Mouse (Mus musculus) thymus, postnatal 0 days (tissue): Measurements from ENCODE around the gene Asic2. TPM values are rescaled to one million over a fixed set of nuclear protein-coding genes. Genes with fewer than 3 reads are reported as not detected.
A peak's percentile ranks its signal among the peaks of the same experiment; 100 is the strongest.

Experiments used
- DNase-seq: peaks from one replicate; pipeline ENCODE4 v3.0.0-alpha.2; 2015; ENCODE audit warnings: low spot score
- polyA plus RNA-seq: library from polyadenylated mRNA; unstranded; fragments of >200 nt; fragmentation: Nextera tagmentation; extraction: Ambion mirVana; gene quantifications from 2 replicates; pipeline ENCODE4 v1.2.1, GENCODE M21; 2015

Asic2 gene
- polyA plus RNA-seq, 1 experiment from 2014 or later: not detected

DNA sequence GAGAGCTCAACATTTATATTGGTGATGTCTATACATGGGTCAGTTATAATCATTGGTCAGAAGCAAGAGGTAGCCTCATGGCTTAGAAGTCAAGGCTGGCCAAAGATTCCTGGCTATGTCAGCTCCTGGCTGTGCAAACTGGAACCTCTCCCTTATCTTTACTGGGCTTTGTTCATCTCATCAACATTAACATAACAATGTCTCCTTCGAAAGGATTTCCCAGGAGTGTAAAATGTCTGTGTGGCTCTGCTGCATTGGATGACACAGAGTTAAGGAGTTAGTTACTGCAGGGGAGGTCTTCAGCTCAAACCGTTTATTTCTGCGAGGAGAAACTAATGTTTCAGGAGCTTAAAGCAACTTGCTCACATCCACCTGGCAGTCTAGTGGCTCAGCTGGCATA, 926.6 kb downstream of the Asic2 start:
- no peak for DNase-seq

DNA sequence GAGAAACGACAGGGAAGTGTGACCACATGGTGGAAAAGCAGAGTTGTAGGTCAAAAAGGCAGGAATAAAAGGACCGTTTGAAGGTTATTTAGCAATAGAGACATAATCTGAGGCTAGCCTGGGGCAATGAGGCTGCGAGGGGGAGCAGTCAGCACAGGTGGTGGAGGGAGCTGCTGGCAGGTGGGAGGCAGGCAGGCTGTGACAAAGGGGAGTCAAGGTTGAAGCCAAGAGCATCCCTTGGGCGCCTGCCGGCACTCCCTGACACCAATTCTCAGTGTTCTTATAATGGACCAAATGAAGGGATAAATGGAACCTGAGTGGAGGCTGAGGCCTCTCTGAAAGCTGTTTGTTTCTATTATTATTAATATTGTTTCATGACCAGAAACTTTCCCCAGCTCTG, 928.3 kb downstream of the Asic2 start:
- no peak for DNase-seq

DNA sequence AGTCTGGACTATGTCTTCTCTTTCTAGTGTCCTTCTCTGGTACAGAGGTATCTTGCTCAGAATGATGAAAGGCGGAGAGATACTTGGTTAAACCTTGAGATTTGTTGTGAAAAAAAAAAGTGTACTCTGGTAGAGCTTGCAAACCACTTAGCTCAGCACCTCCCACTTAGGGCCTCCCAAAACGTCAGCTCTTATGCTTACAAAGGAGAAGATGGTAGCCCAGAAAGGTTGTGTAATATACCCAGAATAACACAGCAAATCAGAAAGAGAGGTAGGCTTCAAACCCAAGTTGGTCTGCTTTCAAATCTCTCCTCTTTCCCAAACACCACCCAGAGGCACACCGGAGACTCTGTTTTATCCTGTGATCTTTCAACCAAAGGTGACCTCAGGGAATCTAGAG, 936.1 kb downstream of the Asic2 start:
- no peak for DNase-seq

DNA sequence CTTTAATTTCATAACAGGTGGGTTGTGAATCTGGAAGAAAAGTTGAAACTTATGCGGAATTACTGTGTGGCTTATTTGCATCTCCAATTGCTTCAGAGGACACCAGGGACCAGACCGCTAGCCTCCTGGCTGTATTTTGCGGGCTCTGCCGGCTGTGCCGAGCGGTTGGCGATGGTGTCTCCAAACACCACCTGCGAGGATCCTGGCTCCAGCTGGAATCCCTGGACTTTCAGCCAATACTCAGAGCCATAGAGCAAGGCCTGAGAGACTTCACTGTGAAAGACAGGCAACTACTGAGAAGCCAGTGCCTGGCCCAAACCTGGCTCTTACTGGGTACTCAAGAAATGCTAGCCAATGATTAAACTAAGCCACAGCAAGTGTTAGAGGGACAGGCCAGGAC, 953.5 kb downstream of the Asic2 start:
- DNase-seq: no peak

DNA sequence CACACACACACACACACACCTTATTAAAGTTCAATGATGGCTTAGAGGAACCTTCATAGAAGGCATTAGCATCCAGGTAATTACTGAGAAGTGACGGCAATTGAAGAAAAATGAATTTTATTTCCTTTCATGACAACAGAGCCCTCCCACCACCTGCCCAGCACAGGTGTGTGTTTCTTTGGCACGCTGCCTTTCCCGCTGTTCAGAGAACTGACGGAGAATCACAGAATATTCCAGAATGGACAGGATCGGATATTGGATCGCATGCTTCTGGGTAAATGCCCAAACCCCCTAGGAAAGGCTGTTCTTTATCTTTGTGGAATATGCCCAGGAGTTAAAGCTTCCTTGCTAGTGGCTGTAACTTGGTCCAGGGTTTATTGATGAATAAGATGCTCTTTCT, 954.8 kb downstream of the Asic2 start:
- no peak for DNase-seq

DNA sequence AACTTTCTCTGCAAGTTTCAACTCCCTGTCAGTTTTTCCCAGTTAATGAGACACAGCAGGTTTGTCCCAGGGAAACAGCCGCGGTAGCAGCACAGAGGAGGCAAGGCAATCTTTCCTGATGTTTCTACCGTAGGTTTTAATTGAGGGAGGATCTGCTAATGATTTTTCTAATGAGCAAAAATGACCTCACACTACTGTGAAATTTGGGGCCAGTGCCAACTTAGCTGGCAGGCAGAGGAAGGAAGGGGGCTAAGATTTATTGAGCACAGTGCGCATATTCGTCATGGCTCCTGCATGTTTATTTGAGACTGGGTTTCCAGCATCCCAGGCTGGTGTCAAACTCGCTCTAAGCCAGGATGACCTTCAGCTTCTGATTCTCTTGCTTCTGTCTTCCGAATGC, 957.5 kb downstream of the Asic2 start:
- no peak for DNase-seq

DNA sequence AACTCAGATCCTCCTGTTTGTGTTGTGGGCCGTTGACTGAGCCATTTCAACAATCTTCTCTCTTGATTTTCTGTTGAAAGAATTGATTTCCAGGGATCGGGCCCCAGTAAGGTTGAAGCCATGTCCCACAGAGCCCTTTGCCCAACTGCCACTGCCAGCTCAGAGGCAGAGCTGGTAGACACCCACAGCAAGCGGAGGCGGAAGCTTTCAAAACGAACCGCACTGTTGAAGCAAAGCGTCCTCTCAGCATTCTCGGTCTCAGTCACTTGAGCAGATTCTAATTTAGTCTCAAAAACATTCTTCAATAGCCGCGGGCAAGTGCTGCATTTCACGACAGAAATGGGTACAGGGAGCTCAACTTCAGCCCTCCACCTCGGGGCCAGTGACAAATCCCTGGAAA, 958.9 kb downstream of the Asic2 start:
- DNase-seq: no peak

DNA sequence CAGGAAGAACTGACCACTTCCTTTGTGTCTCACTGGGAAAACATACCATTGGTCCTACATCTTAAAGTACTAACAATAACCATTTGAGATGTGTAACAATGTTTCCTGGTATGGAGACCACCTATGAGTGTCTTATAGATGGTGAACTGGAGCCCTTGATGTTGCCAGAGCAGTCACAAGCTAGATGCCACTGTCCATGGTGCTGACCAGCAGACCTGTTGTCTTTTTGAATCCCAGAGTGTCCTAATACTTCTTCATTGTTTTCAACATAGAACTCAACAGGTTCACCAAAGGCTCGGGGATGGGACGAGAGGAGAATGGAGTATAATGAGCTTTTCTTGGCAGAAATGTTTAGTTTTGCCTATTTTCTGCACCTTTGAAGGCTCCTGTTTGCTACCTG, 962.4 kb downstream of the Asic2 start:
- DNase-seq: peak; percentile 3

DNA sequence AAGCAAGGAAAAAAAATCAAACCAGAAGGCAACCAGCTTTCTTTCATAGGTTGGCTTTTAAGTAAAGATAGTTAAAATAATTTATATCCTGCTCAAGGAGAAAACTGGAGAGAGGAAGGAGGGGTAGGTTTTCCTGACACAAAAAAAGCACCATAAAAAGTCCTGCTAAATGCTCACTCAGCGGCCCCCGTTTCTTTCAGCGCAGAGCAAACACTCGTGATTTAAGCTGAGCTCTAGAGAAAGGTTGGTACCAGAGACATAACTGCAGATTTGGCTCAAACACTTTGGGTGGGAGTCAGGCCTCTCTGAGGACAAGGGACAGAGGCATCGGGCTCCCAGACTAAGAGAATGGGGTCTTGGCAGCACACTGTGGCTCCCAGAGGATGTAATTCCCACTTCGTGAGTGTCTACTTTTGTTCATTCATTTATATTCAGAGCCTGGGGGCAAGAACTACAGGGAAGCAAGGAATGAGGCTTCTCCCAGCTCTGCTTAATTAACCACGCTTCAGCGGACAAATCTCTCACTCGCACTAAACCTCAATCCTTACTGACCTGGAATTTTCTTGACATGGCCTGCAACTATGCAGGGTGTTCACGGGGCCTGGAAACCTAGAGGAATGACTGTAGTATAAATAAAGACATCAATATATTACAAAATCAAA, 965.4 kb downstream of the Asic2 start:
- DNase-seq: no peak

DNA sequence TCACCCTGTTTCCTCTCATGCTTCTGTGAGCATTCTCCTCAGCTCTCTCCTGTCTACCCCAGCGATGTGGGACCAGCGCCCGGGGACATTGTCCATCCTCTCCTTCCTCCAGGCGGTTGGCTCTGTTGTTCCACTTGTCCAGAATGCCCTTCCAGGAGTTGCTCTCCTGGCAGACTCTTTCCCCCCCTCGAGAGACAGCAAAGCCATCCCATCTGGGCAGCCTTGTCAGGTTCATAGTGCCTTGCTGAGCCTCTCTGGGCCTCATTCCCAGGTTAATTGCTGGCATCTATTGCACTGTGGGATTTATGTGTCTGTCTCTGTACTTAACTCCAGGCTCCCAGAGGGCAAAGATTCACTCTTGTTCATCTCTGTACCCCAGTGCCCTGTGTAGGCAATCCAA, 972.6 kb downstream of the Asic2 start:
- DNase-seq: no peak

DNA sequence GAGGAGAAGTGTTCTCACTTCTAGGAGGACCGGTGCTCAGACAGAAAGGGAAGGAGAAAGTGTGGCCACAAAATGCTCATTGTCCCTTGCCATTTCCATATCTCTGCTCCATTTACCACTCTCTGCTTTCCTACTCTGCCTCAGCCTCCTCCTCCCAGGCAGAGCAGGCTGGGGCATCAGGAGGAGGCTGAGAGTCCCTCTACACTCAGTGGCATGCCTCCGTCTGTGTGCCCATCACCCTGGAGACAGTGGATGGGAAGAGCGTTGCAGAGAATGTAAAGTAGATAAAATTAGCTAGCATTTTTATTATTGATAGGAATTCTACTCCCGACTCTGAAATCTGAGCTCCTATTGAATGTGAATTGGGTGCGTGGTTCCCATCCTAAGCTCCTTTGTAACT, 984.7 kb downstream of the Asic2 start:
- DNase-seq: no peak

DNA sequence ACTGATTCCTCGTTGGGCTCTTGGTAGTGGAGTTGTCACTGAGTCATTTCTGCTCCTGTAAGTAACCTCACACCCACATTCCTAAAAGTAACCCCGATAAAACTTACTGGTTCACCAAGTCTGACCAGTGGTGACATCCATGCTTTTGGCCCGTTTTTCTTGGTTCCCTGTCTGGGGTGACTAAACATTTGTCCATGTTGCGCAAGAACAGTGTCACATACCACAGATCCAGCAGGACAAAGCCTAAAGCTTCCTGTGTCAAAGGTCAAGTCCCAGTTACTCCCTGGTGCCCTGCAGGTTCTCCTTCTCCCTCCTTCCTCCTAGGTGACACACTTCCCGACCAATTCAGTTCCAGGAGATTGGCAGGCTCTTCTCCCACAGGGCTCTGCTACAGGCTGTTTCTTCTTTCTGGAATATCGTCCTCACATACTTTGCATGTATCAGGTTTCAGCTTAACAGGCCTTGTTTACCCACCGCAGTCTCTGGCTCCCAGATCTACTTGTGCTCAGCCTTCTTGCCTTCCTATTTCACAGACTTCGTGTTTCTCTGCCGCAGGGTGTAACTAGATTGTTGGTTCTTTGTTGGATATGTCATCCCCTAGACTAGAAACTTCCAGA, 991.9 kb downstream of the Asic2 start:
- DNase-seq: no peak

DNA sequence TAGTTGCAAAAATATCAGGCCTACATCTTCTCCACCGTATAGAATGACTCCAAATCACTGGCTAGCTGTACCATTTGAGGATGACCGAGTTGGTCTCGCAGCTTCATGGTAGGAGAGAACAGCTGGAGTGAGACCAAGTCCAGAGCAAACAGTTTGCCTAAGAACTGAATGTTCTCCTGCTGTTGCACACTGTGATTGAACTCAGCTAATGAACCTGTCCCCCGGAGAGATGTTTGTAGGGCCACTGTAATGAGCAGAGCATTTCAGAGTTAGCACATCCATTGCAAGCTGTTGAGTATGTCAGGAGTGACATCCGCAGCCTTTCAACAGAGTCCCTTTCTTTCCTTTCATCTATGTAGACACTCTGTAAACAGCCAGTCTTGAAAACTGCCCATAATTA, 993.6 kb downstream of the Asic2 start:
- DNase-seq: no peak

DNA sequence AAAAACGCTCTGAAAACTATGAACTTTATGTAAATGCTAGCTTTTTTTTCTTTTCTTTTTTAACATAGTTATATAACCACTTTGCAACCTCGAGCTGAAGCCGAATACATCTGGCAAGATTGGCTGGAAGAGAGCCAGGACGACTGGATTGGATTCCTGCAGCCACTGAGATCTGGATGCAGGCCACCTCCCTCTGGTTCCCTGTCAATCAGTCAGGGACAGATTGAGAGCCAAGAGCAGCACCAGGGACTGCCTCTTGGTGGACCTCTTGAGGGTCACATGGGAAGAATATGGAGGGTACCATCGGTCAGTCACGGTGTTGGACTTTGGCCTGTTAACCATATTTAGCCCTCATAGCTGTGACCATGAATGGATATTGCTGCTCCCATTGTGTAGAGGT, 994.3 kb downstream of the Asic2 start:
- DNase-seq: no peak

DNA sequence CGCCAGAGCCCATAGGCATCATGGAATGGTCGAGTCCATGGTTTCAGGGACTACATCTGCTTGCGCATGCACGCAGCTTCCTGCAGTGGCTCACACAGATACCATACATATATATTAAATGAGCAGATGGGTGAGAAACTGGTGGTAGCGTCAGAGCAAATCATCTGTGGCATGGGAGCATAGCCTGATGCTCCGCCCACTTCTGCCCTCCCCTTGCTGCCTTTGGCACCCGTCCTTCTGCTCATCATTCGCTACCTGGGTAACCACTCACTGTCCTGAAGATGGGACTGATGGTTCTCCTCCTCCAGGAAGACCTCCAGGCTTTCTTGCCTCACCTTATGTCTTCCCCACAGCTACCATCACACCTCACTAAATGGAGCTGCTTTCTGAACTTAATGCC, 995.0 kb downstream of the Asic2 start:
- no peak for DNase-seq

DNA sequence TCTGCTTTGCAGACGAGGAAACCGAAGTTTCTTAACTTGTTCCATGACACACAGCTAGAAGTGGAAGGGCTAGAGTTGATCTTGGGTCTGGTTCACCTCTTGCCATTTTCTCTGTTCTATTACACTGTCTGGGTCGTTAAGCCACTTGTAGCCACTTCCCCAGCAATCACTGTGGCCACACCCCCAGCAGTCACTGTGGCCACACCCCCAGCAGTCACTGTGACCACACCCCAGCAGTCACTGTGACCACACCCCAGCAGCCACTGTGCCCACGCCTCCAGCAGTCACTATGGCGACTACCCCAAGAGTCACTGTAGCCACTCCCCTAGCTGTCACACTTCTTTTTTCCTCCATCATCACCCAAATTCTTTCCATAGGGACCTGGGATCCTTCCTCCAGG, 1000.7 kb downstream of the Asic2 start:
- no peak for DNase-seq

DNA sequence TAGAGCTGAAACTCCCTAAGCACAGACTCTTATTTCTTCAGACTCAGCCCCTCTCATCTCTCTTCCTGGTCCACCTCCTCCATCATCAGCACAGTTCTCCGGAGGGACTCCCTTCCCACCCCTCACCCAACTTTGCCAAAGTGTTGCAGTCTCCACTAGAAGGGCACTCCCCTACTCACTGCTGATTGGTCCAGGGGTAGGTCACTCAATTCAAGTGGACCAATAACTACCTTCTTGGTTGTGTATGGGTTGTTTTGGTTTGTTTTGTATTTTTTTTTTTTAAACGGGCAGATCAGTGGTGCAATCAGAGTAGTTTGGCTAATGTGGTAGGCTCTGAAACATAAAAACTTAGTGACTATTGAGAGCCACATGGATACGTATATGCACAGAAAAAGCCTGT, 1002.2 kb downstream of the Asic2 start:
- DNase-seq: no peak

DNA sequence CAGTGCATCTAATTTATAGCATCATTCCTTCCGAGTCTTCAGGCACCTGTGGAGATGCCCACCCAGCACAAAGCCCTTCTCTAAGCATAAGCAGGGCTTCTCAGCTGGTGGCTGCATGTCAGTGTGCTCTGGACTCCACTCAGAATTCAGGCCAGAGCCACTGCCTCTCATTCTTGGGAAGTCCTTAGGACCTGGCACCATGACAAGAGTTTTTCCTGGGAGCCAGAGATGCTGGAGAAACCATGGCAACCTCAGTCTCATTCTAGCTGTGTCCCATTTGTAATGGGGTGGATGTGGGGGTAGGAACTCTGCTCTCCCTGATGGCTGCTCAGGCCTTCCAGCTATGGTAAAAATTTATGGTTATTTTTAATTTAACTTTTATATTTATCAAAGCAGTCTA, 1006.9 kb downstream of the Asic2 start:
- DNase-seq: no peak

DNA sequence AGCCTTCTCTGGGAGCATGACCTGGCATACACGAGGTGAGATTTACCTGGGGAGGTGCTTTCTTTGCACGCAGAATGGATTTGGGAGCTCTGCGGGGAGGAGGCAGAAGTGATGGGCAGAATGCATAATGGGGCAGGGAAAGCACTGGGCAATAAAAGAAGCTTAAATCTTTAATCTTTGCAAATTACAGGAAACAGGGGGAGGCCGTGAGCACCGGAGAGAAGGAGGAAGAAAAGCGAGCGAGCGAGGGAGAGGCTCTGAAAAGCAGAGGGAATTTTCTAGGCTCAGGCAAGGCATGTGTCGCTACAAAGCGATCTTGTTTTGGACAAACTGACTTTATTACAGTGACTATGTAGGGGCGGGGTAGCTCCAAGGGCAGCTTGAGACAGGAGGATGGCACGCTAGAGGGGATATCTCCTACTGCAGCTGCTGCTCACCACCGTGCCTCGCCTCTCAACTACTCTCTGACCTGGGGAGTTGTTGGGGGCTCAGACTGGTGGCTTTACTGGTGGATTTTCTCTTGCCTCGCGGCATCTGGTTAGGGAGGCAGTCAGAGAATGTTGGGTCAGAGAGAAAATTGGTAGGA, 1010.1 kb downstream of the Asic2 start:
- DNase-seq: no peak

DNA sequence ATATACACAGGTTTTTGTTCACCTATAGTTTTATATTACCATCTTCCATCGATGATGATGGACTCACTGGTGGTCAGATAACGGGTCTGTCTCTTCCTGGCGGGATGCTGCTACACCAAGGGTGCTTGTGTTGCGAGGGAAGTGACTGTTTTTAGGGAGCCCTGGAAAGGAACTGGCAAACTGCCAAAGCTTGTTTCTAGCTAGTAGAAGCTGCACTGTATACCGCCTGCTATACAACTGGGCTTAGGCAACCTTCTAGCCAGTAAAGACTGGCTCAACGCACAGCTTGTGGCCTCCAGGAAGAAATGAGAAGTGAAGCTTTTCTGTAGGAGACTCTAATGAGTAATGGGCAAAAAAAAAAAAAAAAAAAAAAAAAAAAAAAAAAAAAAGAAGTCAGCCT, 1012.3 kb downstream of the Asic2 start:
- DNase-seq: no peak

DNA sequence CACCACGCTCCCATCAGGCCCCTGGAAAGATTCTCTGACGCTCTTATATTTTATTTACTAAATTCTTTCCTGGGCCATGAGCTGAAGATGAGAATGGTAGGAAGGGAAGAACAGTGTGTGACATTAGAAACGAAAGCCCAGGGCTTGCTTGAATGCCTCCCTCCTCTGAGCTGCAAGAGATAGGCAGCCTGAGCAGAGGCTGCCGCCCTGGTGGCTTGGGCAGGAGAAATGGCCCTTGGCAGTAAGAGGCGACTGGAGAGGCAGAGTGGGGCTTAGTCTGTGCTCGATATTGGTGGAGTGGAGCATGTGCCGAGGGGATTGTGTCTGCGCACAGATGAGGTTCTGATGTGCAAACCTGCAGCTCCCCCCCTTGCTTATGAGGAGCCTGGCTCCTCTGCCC, 1014.1 kb downstream of the Asic2 start:
- no peak for DNase-seq

DNA sequence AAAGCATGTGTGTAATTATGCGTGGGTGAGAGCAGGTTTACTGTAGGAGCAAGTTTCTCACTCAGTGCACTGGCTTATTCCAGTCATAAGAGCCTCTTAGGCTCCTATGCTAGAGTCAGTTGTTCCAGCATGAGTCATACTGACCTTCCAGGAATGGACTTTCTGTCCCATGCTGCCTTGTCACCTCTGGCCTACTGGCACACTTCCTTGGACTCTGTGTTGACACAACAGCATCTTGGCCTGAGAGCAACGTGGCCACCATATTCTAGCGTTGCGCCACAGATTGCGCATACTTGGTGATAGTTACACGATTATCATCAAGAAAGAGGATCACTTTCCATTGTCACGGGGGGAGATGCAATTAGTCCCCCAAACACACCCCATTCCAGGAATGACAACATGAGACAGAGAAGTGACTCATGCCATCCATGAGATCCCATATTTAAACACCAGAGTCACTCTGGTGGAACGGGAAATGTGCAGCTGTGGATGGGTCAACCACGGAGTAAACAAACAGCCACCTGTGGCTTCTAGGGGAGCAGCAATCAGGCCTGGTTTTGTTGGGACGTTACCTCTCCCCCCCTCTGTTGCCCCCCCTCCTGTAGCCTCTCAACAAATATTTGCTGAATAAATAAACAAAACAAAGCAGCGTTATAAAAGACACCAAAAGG, 1019.1 kb downstream of the Asic2 start:
- no peak for DNase-seq

DNA sequence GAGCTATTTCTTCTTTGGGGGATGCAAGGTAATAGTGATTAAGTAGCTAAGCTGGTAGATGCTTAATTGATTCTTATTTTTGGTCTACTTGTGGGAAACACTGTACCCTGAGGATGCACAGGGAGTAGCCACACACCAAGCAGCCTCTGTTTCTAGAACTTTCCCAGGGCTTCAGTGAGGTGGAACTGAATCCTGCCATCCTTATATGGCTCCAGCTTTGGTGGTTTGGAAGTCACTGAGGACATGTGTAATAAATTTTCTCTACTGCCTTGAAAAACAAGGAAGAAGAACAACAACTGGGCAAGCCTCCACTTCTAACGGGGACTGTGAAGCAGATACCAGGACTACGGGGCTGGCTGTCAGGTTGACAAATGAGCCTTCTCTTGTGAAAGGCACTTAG, 1020.2 kb downstream of the Asic2 start:
- DNase-seq: no peak
